ENCODE assay signal across 20 mouse cellular contexts in the genomic region with DNA sequence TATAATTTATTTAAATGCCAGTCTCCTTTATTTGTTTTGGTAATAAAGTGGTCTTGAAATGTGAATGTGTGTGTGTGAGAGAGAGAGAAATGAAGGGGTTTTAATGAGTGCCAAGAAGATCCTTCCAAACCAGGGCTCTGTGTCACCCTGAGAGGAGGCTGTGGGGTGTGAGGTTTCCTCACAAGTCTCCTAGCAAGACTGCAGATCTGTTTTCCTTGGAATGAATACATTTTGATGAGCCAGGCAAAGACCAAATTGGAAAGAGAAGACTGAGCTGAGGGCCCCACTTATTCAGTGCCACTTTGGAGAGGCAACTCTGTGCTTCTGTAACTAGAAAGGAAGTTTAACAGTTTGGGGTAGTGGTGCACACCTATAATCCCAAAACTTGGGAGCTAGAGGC. TPM values are rescaled to one million over a fixed set of nuclear protein-coding genes. Genes with fewer than 3 reads are reported as not detected.
DNase-seq lines count a peak whose midpoint lies in the region; ATAC-seq and TF ChIP-seq lines count a peak whose summit lies in the region.
"Had no signal": no experiment of that assay in that cellular context is flagged by ENCODE, and none has a peak within 500 bp of the region (broad histone marks: within the 10 kb centered on the region; RNA-seq: fewer than 3 reads in every experiment).

No protein-coding gene starts in this region.

- TF ChIP-seq CTCF in heart, postnatal 0 days (IDR thresholded peaks at IDR 0.05; ENCODE audit: low read depth) = no peak

- no peak overlapping the region for H3K4me2 ChIP-seq in heart, postnatal 0 days (ENCODE audit: low read depth, low read length)
- H3K4me2 ChIP-seq in heart, embryonic 11.5 days = no peak overlapping the region
- H3K4me2 ChIP-seq in forebrain, embryonic 16.5 days (ENCODE audit: low read length) = no peak overlapping the region
- H3K4me2 ChIP-seq: embryonic facial prominence, embryonic 12.5 days; hindbrain, embryonic 13.5 days; kidney, embryonic 15.5 days had no signal

- peaks cover 12% of the 10 kb centered on the region; the same call in 1 of the 2 replicates for H3K4me1 ChIP-seq in heart, postnatal 0 days (ENCODE audit: control insufficient read depth, insufficient read depth)
- no peaks in the 10 kb centered on the region for H3K4me1 ChIP-seq in heart, embryonic 11.5 days (ENCODE audit: control insufficient read depth, insufficient read depth, low read length)
- peaks cover 20% of the 10 kb centered on the region for H3K4me1 ChIP-seq in forebrain, embryonic 16.5 days (replicated peaks; ENCODE audit: control insufficient read depth, insufficient read depth, low read length)
- H3K4me1 ChIP-seq: embryonic facial prominence, embryonic 12.5 days; kidney, embryonic 15.5 days had no signal

- H3K36me3 ChIP-seq in heart, postnatal 0 days (replicated peaks; ENCODE audit: control insufficient read depth, insufficient read depth, low read length) = no peaks in the 10 kb centered on the region
- H3K36me3 ChIP-seq in heart, embryonic 11.5 days (ENCODE audit: control insufficient read depth, insufficient read depth, low read length) = no peaks in the 10 kb centered on the region
- H3K36me3 ChIP-seq in forebrain, embryonic 16.5 days (ENCODE audit: control insufficient read depth, insufficient read depth) = no peaks in the 10 kb centered on the region
- H3K36me3 ChIP-seq: embryonic facial prominence, embryonic 12.5 days; hindbrain, embryonic 13.5 days; kidney, embryonic 15.5 days had no signal

- no peak overlapping the region for H3K4me3 ChIP-seq in heart, postnatal 0 days (ENCODE audit: low read depth, low read length)
- H3K4me3 ChIP-seq in heart, embryonic 11.5 days (ENCODE audit: low read depth, low read length) = no peak overlapping the region
- H3K4me3 ChIP-seq in forebrain, embryonic 16.5 days (replicated peaks; ENCODE audit: low read length) = no peak overlapping the region
- H3K4me3 ChIP-seq: embryonic facial prominence, embryonic 12.5 days; hindbrain, embryonic 13.5 days; kidney, embryonic 15.5 days had no signal

- no peaks in the 10 kb centered on the region for H3K27me3 ChIP-seq in heart, postnatal 0 days (ENCODE audit: control insufficient read depth, insufficient read depth, low read length)
- peaks cover 3% of the 10 kb centered on the region; the same call in 1 of the 2 replicates for H3K27me3 ChIP-seq in heart, embryonic 11.5 days (ENCODE audit: control insufficient read depth, insufficient read depth, low read length)
- no peaks in the 10 kb centered on the region for H3K27me3 ChIP-seq in forebrain, embryonic 16.5 days (replicated peaks; ENCODE audit: control insufficient read depth, insufficient read depth, low read length)
- H3K27me3 ChIP-seq: embryonic facial prominence, embryonic 12.5 days had no signal

- peak; percentile 78 for ATAC-seq in frontal cortex, adult (ENCODE audit: low TSS enrichment)
- no peak for ATAC-seq in heart, postnatal 0 days (ENCODE audit: insufficient read depth, low read depth)
- ATAC-seq in heart, embryonic 11.5 days (replicated peaks; ENCODE audit: insufficient number of reproducible peaks, low FRiP score, low TSS enrichment) = no peak
- ATAC-seq in forebrain, embryonic 16.5 days = no peak
- ATAC-seq: intestine, embryonic 16.5 days had no signal

- no peaks in the 10 kb centered on the region for H3K9me3 ChIP-seq in heart, postnatal 0 days (replicated peaks; ENCODE audit: control insufficient read depth, low read length)
- no peaks in the 10 kb centered on the region for H3K9me3 ChIP-seq in heart, embryonic 11.5 days (replicated peaks; ENCODE audit: control insufficient read depth, low read length)
- H3K9me3 ChIP-seq in forebrain, embryonic 16.5 days (ENCODE audit: control insufficient read depth, low read length) = no peaks in the 10 kb centered on the region
- H3K9me3 ChIP-seq: embryonic facial prominence, embryonic 12.5 days; hindbrain, embryonic 13.5 days; kidney, embryonic 15.5 days had no signal

- H3K27ac ChIP-seq in heart, postnatal 0 days (ENCODE audit: low read depth) = peak overlapping the region; percentile 83
- H3K27ac ChIP-seq in heart, embryonic 11.5 days (ENCODE audit: low read depth, low read length) = no peak overlapping the region
- H3K27ac ChIP-seq in forebrain, embryonic 16.5 days (ENCODE audit: low read length) = peak overlapping the region; percentile 8; the same call in 1 of the 2 replicates
- H3K27ac ChIP-seq: embryonic facial prominence, embryonic 12.5 days; kidney, embryonic 15.5 days had no signal

- no peak for TF ChIP-seq EP300 in heart, postnatal 0 days (IDR thresholded peaks at IDR 0.05; ENCODE audit: low read depth)

- no peak overlapping the region for H3K9ac ChIP-seq in heart, postnatal 0 days (replicated peaks; ENCODE audit: low read depth, low read length)
- no peak overlapping the region for H3K9ac ChIP-seq in heart, embryonic 11.5 days (ENCODE audit: low read depth, low read length)
- H3K9ac ChIP-seq in forebrain, embryonic 16.5 days (replicated peaks; ENCODE audit: low read depth, low read length) = no peak overlapping the region
- H3K9ac ChIP-seq: embryonic facial prominence, embryonic 12.5 days; hindbrain, embryonic 13.5 days; kidney, embryonic 15.5 days had no signal

- no peak for DNase-seq in frontal cortex, postnatal 25 days (ENCODE audit: low spot score in 2 of 2)
- no peak for DNase-seq in heart, postnatal 0 days (ENCODE audit: low spot score)
- no peak for DNase-seq in left cerebral cortex, adult 11 months (ENCODE audit: low spot score)
- DNase-seq: adrenal gland, adult 2 months; adrenal gland, postnatal 25 days; cerebellum, adult 2 months; cerebellum, postnatal 14 days; embryo, embryonic 11 days; gastrocnemius, postnatal 14 days had no signal

RNA-seq across cellular contexts. Expression of a gene that starts 25.7 kb away (rescaled TPM):
- 1.6 and 3.5 TPM in 2 replicates for total RNA-seq in heart, postnatal 0 days (2014; rRNA removed; ENCODE audit: low replicate concordance)
- polyA plus RNA-seq in heart, postnatal 0 days (2015; fragmentation: Nextera tagmentation; extraction: Ambion mirVana) = 4.8 and 6.4 TPM in 2 replicates
- 0.75 and 1.3 TPM in 2 replicates for polyA plus RNA-seq in heart, embryonic 11.5 days (2014; fragmentation: Nextera tagmentation; extraction: Ambion mirVana)
- polyA plus RNA-seq in forebrain, embryonic 16.5 days (2015; fragmentation: Nextera tagmentation; extraction: Ambion mirVana) = 0.18 and 0.67 TPM in 2 replicates
- total RNA-seq: common myeloid progenitor, adult 5-6 weeks; hematopoietic stem cell, adult 5-6 weeks had no signal

RNA-seq across cellular contexts. Expression of a gene that starts 27.6 kb away (rescaled TPM):
- total RNA-seq in heart, postnatal 0 days (2014; rRNA removed; ENCODE audit: low replicate concordance) = not detected in 2 replicates
- polyA plus RNA-seq in heart, postnatal 0 days (2015; fragmentation: Nextera tagmentation; extraction: Ambion mirVana) = 0.03 and 0.05 TPM in 2 replicates
- polyA plus RNA-seq in heart, embryonic 11.5 days (2014; fragmentation: Nextera tagmentation; extraction: Ambion mirVana) = not detected in 2 replicates
- polyA plus RNA-seq in forebrain, embryonic 16.5 days (2015; fragmentation: Nextera tagmentation; extraction: Ambion mirVana) = 0.06 TPM in 1 of 2 replicates, not detected in the other
- total RNA-seq: common myeloid progenitor, adult 5-6 weeks; gastrocnemius, adult 18-20 months; gastrocnemius, postnatal 14 days; hematopoietic stem cell, adult 5-6 weeks had no signal
- polyA plus RNA-seq: kidney, adult 2 months had no signal

RNA-seq across cellular contexts. Expression of a gene that starts 55.9 kb away (rescaled TPM):
- 24.2 and 29.7 TPM in 2 replicates for total RNA-seq in heart, postnatal 0 days (2014; rRNA removed; ENCODE audit: low replicate concordance)
- 9.0 and 10.3 TPM in 2 replicates for polyA plus RNA-seq in heart, postnatal 0 days (2015; fragmentation: Nextera tagmentation; extraction: Ambion mirVana)
- 6.4 and 8.7 TPM in 2 replicates for polyA plus RNA-seq in heart, embryonic 11.5 days (2014; fragmentation: Nextera tagmentation; extraction: Ambion mirVana)
- 15.4 and 20.8 TPM in 2 replicates for polyA plus RNA-seq in forebrain, embryonic 16.5 days (2015; fragmentation: Nextera tagmentation; extraction: Ambion mirVana)
